Mouse (Mus musculus): Measurements from ENCODE around the gene Samd14. TPM values are rescaled to one million over a fixed set of nuclear protein-coding genes. Genes with fewer than 3 reads are reported as not detected.

Gene Samd14
- polyA plus RNA-seq, 1 experiment from 2014 or later, result 19.8 TPM

- Histone ChIP-seq H3K27ac (peak overlapping the region; percentile 64), H3K9ac (no peak overlapping the region), H3K4me3 (replicated peaks) (no peak overlapping the region), H3K4me1 (peaks cover 67% of the 10 kb centered on the region), H3K9me3 (no peaks in the 10 kb centered on the region), H3K4me2 (peak overlapping the region; percentile 16), H3K36me3 (no peaks in the 10 kb centered on the region), H3K27me3 (replicated peaks) (no peaks in the 10 kb centered on the region)
- 25% methylated on average over 7 of the region's 7 CpGs for WGBS
- ATAC-seq (ENCODE audit: insufficient read depth, low FRiP score, low read depth), result no peak
These were observed 61.6 kb downstream of the Samd14 start for GRCm38 (mm10) chr11:95071266-95071665.

GRCm38 (mm10) chr11:95072136-95072535 is 62.5 kb downstream of the Samd14 start:
- WGBS, result 74% methylated on average over 8 of the region's 8 CpGs

GRCm38 (mm10) chr11:95072804-95073203 is 63.1 kb downstream of the Samd14 start:
- 63% methylated on average over 5 of the region's 5 CpGs for WGBS
- no peak for ATAC-seq (ENCODE audit: insufficient read depth, low FRiP score, low read depth)
- Histone ChIP-seq H3K9me3 (no peaks in the 10 kb centered on the region), H3K9ac (no peak overlapping the region), H3K36me3 (no peaks in the 10 kb centered on the region), H3K27me3 (replicated peaks) (peaks cover 5% of the 10 kb centered on the region; the same call in 1 of the 2 replicates), H3K27ac (peak overlapping the region; percentile 23; the same call in 1 of the 2 replicates), H3K4me3 (replicated peaks) (no peak overlapping the region), H3K4me2 (peak overlapping the region; percentile 24; the same call in 1 of the 2 replicates), H3K4me1 (peaks cover 67% of the 10 kb centered on the region)

More at GRCm38 (mm10) chr11:95072136-95072535, 62.5 kb downstream of the Samd14 start:
- Histone ChIP-seq H3K27me3 (replicated peaks) (0 out of 2 replicates have a peak, but pooled peaks cover 2% of the 10 kb centered on the region), H3K9me3 (no peaks in the 10 kb centered on the region), H3K36me3 (no peaks in the 10 kb centered on the region), H3K4me1 (peaks cover 67% of the 10 kb centered on the region), H3K4me3 (replicated peaks) (no peak overlapping the region), H3K27ac (peak overlapping the region; percentile 64), H3K9ac (no peak overlapping the region), H3K4me2 (0 out of 2 replicates have a peak overlapping the region, but pooled peaks have one; percentile 16)
- no peak for ATAC-seq (ENCODE audit: insufficient read depth, low FRiP score, low read depth)

GRCm38 (mm10) chr11:95073835-95074234 is 64.2 kb downstream of the Samd14 start:
- H3K27me3 ChIP-seq (replicated peaks), result peaks cover 12% of the 10 kb centered on the region; the same call in 1 of the 2 replicates
- peak overlapping the region; percentile 61; the same call in 1 of the 2 replicates for H3K4me3 ChIP-seq (replicated peaks)
- H3K4me2 ChIP-seq, result peak overlapping the region; percentile 90
- H3K9me3 ChIP-seq, result no peaks in the 10 kb centered on the region
- no peaks in the 10 kb centered on the region for H3K36me3 ChIP-seq
- no peak for ATAC-seq (ENCODE audit: insufficient read depth, low FRiP score, low read depth)
- H3K4me1 ChIP-seq, result peaks cover 70% of the 10 kb centered on the region
- 47% methylated on average over 4 of the region's 4 CpGs for WGBS
- no peak overlapping the region for H3K9ac ChIP-seq
- peak overlapping the region; percentile 91; the same call in 1 of the 2 replicates for H3K27ac ChIP-seq

GRCm38 (mm10) chr11:95074694-95075093 is 65.0 kb downstream of the Samd14 start:
- Histone ChIP-seq H3K9me3 (no peaks in the 10 kb centered on the region), H3K9ac (no peak overlapping the region), H3K36me3 (no peaks in the 10 kb centered on the region), H3K4me2 (peak overlapping the region; percentile 90), H3K4me3 (replicated peaks) (peak overlapping the region; percentile 61), H3K27me3 (replicated peaks) (peaks cover 12% of the 10 kb centered on the region; the same call in 1 of the 2 replicates), H3K4me1 (peaks cover 72% of the 10 kb centered on the region), H3K27ac (peak overlapping the region; percentile 91)
- ATAC-seq (ENCODE audit: insufficient read depth, low FRiP score, low read depth), result 0 out of 2 replicates have a peak, but pooled peaks have one; percentile 9
- 41% methylated on average over 4 of the region's 4 CpGs for WGBS

GRCm38 (mm10) chr11:95075197-95076040 is 65.7 kb downstream of the Samd14 start:
- no peak for ATAC-seq (ENCODE audit: insufficient read depth, low FRiP score, low read depth)
- 5% methylated on average over 19 of the region's 19 CpGs for whole genome bisulfite sequencing
- no peaks in the 10 kb centered on the region for H3K9me3 ChIP-seq

More at GRCm38 (mm10) chr11:95075197-95076040, 65.7 kb downstream of the Samd14 start:
- H3K9ac ChIP-seq, result peak overlapping the region; percentile 61
- peaks cover 72% of the 10 kb centered on the region for H3K4me1 ChIP-seq
- peak overlapping the region; percentile 61 for H3K4me3 ChIP-seq (replicated peaks)
- peak overlapping the region; percentile 91 for H3K27ac ChIP-seq
- no peaks in the 10 kb centered on the region for H3K36me3 ChIP-seq
- H3K4me2 ChIP-seq, result peak overlapping the region; percentile 90
- peaks cover 12% of the 10 kb centered on the region; the same call in 1 of the 2 replicates for H3K27me3 ChIP-seq (replicated peaks)

Other genes with a start within 250 kb of the Samd14 start
- not detected in 2 replicates for gene Tmem92, start 227.2 kb upstream of the Samd14 start, polyA plus RNA-seq (2015; fragmentation: Nextera tagmentation; extraction: Ambion mirVana)
- 1,375 and 1,459 TPM in 2 replicates for gene Col1a1, start 73.7 kb upstream of the Samd14 start, polyA plus RNA-seq (2015; fragmentation: Nextera tagmentation; extraction: Ambion mirVana)
- not detected in 2 replicates for gene Hils1, start 42.3 kb upstream of the Samd14 start, polyA plus RNA-seq (2015; fragmentation: Nextera tagmentation; extraction: Ambion mirVana)
- gene Sgca, start 33.6 kb upstream of the Samd14 start, polyA plus RNA-seq (2015; fragmentation: Nextera tagmentation; extraction: Ambion mirVana), result 0.17 and 0.27 TPM in 2 replicates
- 10.3 TPM in 2 replicates for gene Ppp1r9b, start 18.8 kb upstream of the Samd14 start, polyA plus RNA-seq (2015; fragmentation: Nextera tagmentation; extraction: Ambion mirVana)
- 30.2 and 35.1 TPM in 2 replicates for gene Pdk2, start 31.5 kb downstream of the Samd14 start, polyA plus RNA-seq (2015; fragmentation: Nextera tagmentation; extraction: Ambion mirVana)
- 23.8 and 24.1 TPM in 2 replicates for gene Itga3, start 66.9 kb downstream of the Samd14 start, polyA plus RNA-seq (2015; fragmentation: Nextera tagmentation; extraction: Ambion mirVana)
- gene Dlx3, start 110.2 kb downstream of the Samd14 start, polyA plus RNA-seq (2015; fragmentation: Nextera tagmentation; extraction: Ambion mirVana), result 1.9 and 2.0 TPM in 2 replicates
- 0.46 and 0.58 TPM in 2 replicates for gene Dlx4, start 136.4 kb downstream of the Samd14 start, polyA plus RNA-seq (2015; fragmentation: Nextera tagmentation; extraction: Ambion mirVana)

All from stomach, embryonic 15.5 days (tissue).